Comparison of ENCODE assay signal across 9 mouse cellular contexts in genomic region chr3:88640676-88641075, GRCm38 (mm10). TPM values are rescaled to one million over a fixed set of nuclear protein-coding genes. Genes with fewer than 3 reads are reported as not detected.
DNase-seq lines count a peak whose midpoint lies in the region; ATAC-seq and TF ChIP-seq lines count a peak whose summit lies in the region.
"Had no signal": no experiment of that assay in that cellular context is flagged by ENCODE, and none has a peak within 500 bp of the region (broad histone marks: within the 10 kb centered on the region; RNA-seq: fewer than 3 reads in every experiment).

No protein-coding gene starts in this region.

- peaks cover 8% of the 10 kb centered on the region for H3K36me3 ChIP-seq in heart, adult 2 months (ENCODE audit: control insufficient read depth, insufficient read depth, low read length)
- H3K36me3 ChIP-seq in embryonic facial prominence, embryonic 12.5 days: peaks cover 91% of the 10 kb centered on the region
- H3K36me3 ChIP-seq in intestine, embryonic 15.5 days: peaks cover 61% of the 10 kb centered on the region

- no peak for TF ChIP-seq POLR2A in heart, adult 2 months (IDR thresholded peaks at IDR 0.05; ENCODE audit: insufficient read depth, low read depth, low read length)

- intact Hi-C loops in heart, adult 2 months (cut with DNase I): loop anchor here (1.0 kb wide), 1 partner anchor 33 kb away; no protein-coding TSS in a partner anchor
- intact Hi-C loops in heart, postnatal 25 days (cut with DNase I): loop anchor here (2.0 kb wide), 1 partner anchor 34 kb away; no protein-coding TSS in a partner anchor

- ATAC-seq in embryonic facial prominence, embryonic 12.5 days (ENCODE audit: insufficient number of reproducible peaks, insufficient read depth, low FRiP score, low TSS enrichment): 0 out of 2 replicates have a peak, but pooled peaks have one; percentile 8
- peak; percentile 62 for ATAC-seq in intestine, embryonic 15.5 days
- ATAC-seq in megakaryocyte-erythroid progenitor cell, adult 5-6 weeks (replicated peaks; ENCODE audit: low FRiP score, low TSS enrichment, poor library complexity, severe bottlenecking): peak; percentile 69; the same call in 1 of the 2 replicates

- 48% methylated on average over 1 of the region's 1 CpGs for WGBS in heart, adult 2 months
- WGBS in embryonic facial prominence, embryonic 12.5 days: 76% methylated on average over 1 of the region's 1 CpGs
- WGBS in intestine, embryonic 15.5 days: 82% methylated on average over 1 of the region's 1 CpGs

- H3K27me3 ChIP-seq in heart, adult 2 months (ENCODE audit: control insufficient read depth, insufficient read depth, low read length): no peaks in the 10 kb centered on the region
- no peaks in the 10 kb centered on the region for H3K27me3 ChIP-seq in embryonic facial prominence, embryonic 12.5 days
- H3K27me3 ChIP-seq in intestine, embryonic 15.5 days (replicated peaks): no peaks in the 10 kb centered on the region

- TF ChIP-seq EP300 in heart, adult 2 months (IDR thresholded peaks at IDR 0.05; ENCODE audit: insufficient read depth, low read depth, low read length): no peak

- no peaks in the 10 kb centered on the region for H3K79me2 ChIP-seq in heart, adult 2 months (replicated peaks; ENCODE audit: control insufficient read depth, insufficient read depth, low read length)

- H3K4me3 ChIP-seq in heart, adult 2 months: no peak overlapping the region
- H3K4me3 ChIP-seq in embryonic facial prominence, embryonic 12.5 days: no peak overlapping the region
- H3K4me3 ChIP-seq in intestine, embryonic 15.5 days (replicated peaks): no peak overlapping the region

- H3K9me3 ChIP-seq in embryonic facial prominence, embryonic 12.5 days: no peaks in the 10 kb centered on the region
- 0 out of 2 replicates have a peak, but pooled peaks cover 2% of the 10 kb centered on the region for H3K9me3 ChIP-seq in intestine, embryonic 15.5 days

- no peak overlapping the region for H3K4me2 ChIP-seq in embryonic facial prominence, embryonic 12.5 days (replicated peaks)
- no peak overlapping the region for H3K4me2 ChIP-seq in intestine, embryonic 15.5 days (replicated peaks)

- no peaks in the 10 kb centered on the region; the same call in 1 of the 2 replicates for H3K4me1 ChIP-seq in heart, adult 2 months (ENCODE audit: control insufficient read depth, insufficient read depth, low read length)
- no peaks in the 10 kb centered on the region for H3K4me1 ChIP-seq in embryonic facial prominence, embryonic 12.5 days
- no peaks in the 10 kb centered on the region for H3K4me1 ChIP-seq in intestine, embryonic 15.5 days (replicated peaks)

- no peak overlapping the region for H3K9ac ChIP-seq in heart, adult 2 months (ENCODE audit: low read depth, low read length)
- H3K9ac ChIP-seq in embryonic facial prominence, embryonic 12.5 days: no peak overlapping the region
- H3K9ac ChIP-seq in intestine, embryonic 15.5 days: no peak overlapping the region

- DNase-seq in heart, adult 2 months: peak; percentile 53 to 73
- DNase-seq in heart, postnatal 25 days (ENCODE audit: low spot score): no peak
- peak; percentile 82 to 85 for DNase-seq in B cell, adult 2 months
- peak; percentile 36 for DNase-seq in adrenal gland, adult 2 months
- peak; percentile 73 for DNase-seq in thymus, postnatal 25 days

- H3K27ac ChIP-seq in heart, adult 2 months: no peak overlapping the region
- H3K27ac ChIP-seq in embryonic facial prominence, embryonic 12.5 days: no peak overlapping the region
- H3K27ac ChIP-seq in intestine, embryonic 15.5 days: no peak overlapping the region

- TF ChIP-seq CTCF in heart, adult 2 months (IDR thresholded peaks at IDR 0.05): peak; percentile 70

RNA-seq across cellular contexts. Expression of gene Rxfp4, which starts 12.3 kb away (rescaled TPM):
- not detected for total RNA-seq in heart, adult 2 months (2021)
- 0.41 TPM in 1 of 2 replicates, not detected in the other for polyA plus RNA-seq in heart, adult 2 months (2012; rRNA removed)
- total RNA-seq in heart, postnatal 25 days (2021): not detected
- total RNA-seq in adrenal gland, adult 2 months (2021): not detected
- polyA plus RNA-seq in adrenal gland, adult 2 months (2012; rRNA removed): not detected in 2 replicates
- polyA plus RNA-seq in embryonic facial prominence, embryonic 12.5 days (2016; fragmentation: Nextera tagmentation; extraction: Ambion mirVana): not detected in 2 replicates
- not detected in 2 replicates for polyA plus RNA-seq in intestine, embryonic 15.5 days (2015; fragmentation: Nextera tagmentation; extraction: Ambion mirVana)
- not detected in 2 replicates for total RNA-seq in megakaryocyte-erythroid progenitor cell, adult 5-6 weeks (2014; fragmentation: Nextera tagmentation)
- total RNA-seq in megakaryocyte-erythroid progenitor cell, adult 5-6 weeks (2017): not detected in 2 replicates
- total RNA-seq: layer of hippocampus, adult 8-10 months had no signal

RNA-seq across cellular contexts. Expression of gene Arhgef2, which starts 34.9 kb away (rescaled TPM):
- 10 to 100 TPM; 37.3 to 37.5 TPM for total RNA-seq in heart, adult 2 months (2021)
- 51.0 and 53.4 TPM in 2 replicates for polyA plus RNA-seq in heart, adult 2 months (2012; rRNA removed)
- total RNA-seq in heart, postnatal 25 days (2021): 10 to 100 TPM; 42.6 to 51.8 TPM
- total RNA-seq in adrenal gland, adult 2 months (2021): 10 to 100 TPM; 26.3 to 33.3 TPM
- 35.9 and 37.5 TPM in 2 replicates for polyA plus RNA-seq in adrenal gland, adult 2 months (2012; rRNA removed)
- polyA plus RNA-seq in embryonic facial prominence, embryonic 12.5 days (2016; fragmentation: Nextera tagmentation; extraction: Ambion mirVana): 117 and 123 TPM in 2 replicates
- 60.4 and 61.2 TPM in 2 replicates for polyA plus RNA-seq in intestine, embryonic 15.5 days (2015; fragmentation: Nextera tagmentation; extraction: Ambion mirVana)
- 94.6 and 96.0 TPM in 2 replicates for total RNA-seq in megakaryocyte-erythroid progenitor cell, adult 5-6 weeks (2014; fragmentation: Nextera tagmentation)
- total RNA-seq in megakaryocyte-erythroid progenitor cell, adult 5-6 weeks (2017): 41.9 and 75.8 TPM in 2 replicates

RNA-seq across cellular contexts. Expression of gene Khdc4, which starts 44.9 kb away (rescaled TPM):
- total RNA-seq in heart, adult 2 months (2021): 10 to 100 TPM; 24.9 to 25.7 TPM
- 29.9 and 46.1 TPM in 2 replicates for polyA plus RNA-seq in heart, adult 2 months (2012; rRNA removed)
- total RNA-seq in heart, postnatal 25 days (2021): 10 to 100 TPM; 27.1 to 28.8 TPM
- total RNA-seq in adrenal gland, adult 2 months (2021): 10 to 100 TPM; 43.2 to 67.9 TPM
- polyA plus RNA-seq in adrenal gland, adult 2 months (2012; rRNA removed): 55.7 and 61.4 TPM in 2 replicates
- polyA plus RNA-seq in embryonic facial prominence, embryonic 12.5 days (2016; fragmentation: Nextera tagmentation; extraction: Ambion mirVana): 116 and 117 TPM in 2 replicates
- 72.4 and 75.8 TPM in 2 replicates for polyA plus RNA-seq in intestine, embryonic 15.5 days (2015; fragmentation: Nextera tagmentation; extraction: Ambion mirVana)
- 76.1 and 88.6 TPM in 2 replicates for total RNA-seq in megakaryocyte-erythroid progenitor cell, adult 5-6 weeks (2014; fragmentation: Nextera tagmentation)
- total RNA-seq in megakaryocyte-erythroid progenitor cell, adult 5-6 weeks (2017): 32.0 and 53.1 TPM in 2 replicates

Comparison
In these comparisons a context has a peak if more than half of its experiments do, and no peak if none do; other contexts are left out.
1. ATAC-seq: peak in every context shown above with its lines; median percentile 69 in megakaryocyte-erythroid progenitor cell, adult 5-6 weeks; 62 in intestine, embryonic 15.5 days; 8 in embryonic facial prominence, embryonic 12.5 days.